Comparison of ENCODE assay signal across 9 mouse cellular contexts in genomic region chr8:20378786-20379649, GRCm38 (mm10). TPM values are rescaled to one million over a fixed set of nuclear protein-coding genes. Genes with fewer than 3 reads are reported as not detected.
A peak's percentile ranks its signal among the peaks of the same experiment; 100 is the strongest.
DNase-seq lines count a peak whose midpoint lies in the region; ATAC-seq lines count a peak whose summit lies in the region.
"Not testable (repeated sequence)": the region's sequence is repeated elsewhere in the genome, so short reads cannot be mapped to it uniquely, and the experiment has no call there.
"Had no signal": no experiment of that assay in that cellular context is flagged by ENCODE, and none has a peak within 500 bp of the region (broad histone marks: within the 10 kb centered on the region; RNA-seq: fewer than 3 reads in every experiment).

No protein-coding gene starts in this region.

- H3K4me1 ChIP-seq in forebrain, embryonic 15.5 days; heart, embryonic 15.5 days (replicated peaks); limb, embryonic 12.5 days (replicated peaks): not testable (repeated sequence)

- not testable (repeated sequence) for H3K36me3 ChIP-seq in forebrain, embryonic 15.5 days; heart, embryonic 15.5 days; limb, embryonic 12.5 days

- not testable (repeated sequence) for H3K9me3 ChIP-seq in forebrain, embryonic 15.5 days; heart, embryonic 15.5 days (replicated peaks); limb, embryonic 12.5 days

- ATAC-seq in cerebellum, adult (ENCODE audit: insufficient number of reproducible peaks, low FRiP score, low TSS enrichment) = peak; percentile 82
- ATAC-seq in forebrain, embryonic 15.5 days (replicated peaks) = peak; percentile 78
- peak; percentile 73 for ATAC-seq in heart, embryonic 15.5 days (replicated peaks; ENCODE audit: insufficient number of reproducible peaks, insufficient read depth, low FRiP score, low read depth)
- ATAC-seq in limb, embryonic 12.5 days (ENCODE audit: insufficient number of reproducible peaks, insufficient read depth, low FRiP score, low TSS enrichment, low read depth) = peak; percentile 87
- ATAC-seq in megakaryocyte, adult 5-6 weeks (ENCODE audit: poor library complexity, severe bottlenecking) = peak; percentile 62

- peak; percentile 35 for DNase-seq in kidney, adult 18-20 months
- peak; percentile 11 for DNase-seq in right cerebral cortex, postnatal 4 days
- peak; percentile 44 for DNase-seq in urinary bladder, postnatal 25 days (ENCODE audit: low spot score)

- not testable (repeated sequence) for H3K4me2 ChIP-seq in forebrain, embryonic 15.5 days (replicated peaks); heart, embryonic 15.5 days; limb, embryonic 12.5 days

- H3K27me3 ChIP-seq in forebrain, embryonic 15.5 days; heart, embryonic 15.5 days; limb, embryonic 12.5 days: not testable (repeated sequence)

- not testable (repeated sequence) for H3K9ac ChIP-seq in forebrain, embryonic 15.5 days (replicated peaks); heart, embryonic 15.5 days; limb, embryonic 12.5 days (replicated peaks)

- not testable (repeated sequence) for H3K27ac ChIP-seq in forebrain, embryonic 15.5 days (replicated peaks); heart, embryonic 15.5 days; limb, embryonic 12.5 days

- WGBS in forebrain, embryonic 15.5 days = 84% methylated on average over 4 of the region's 8 CpGs
- WGBS in heart, embryonic 15.5 days = 72% methylated on average over 4 of the region's 8 CpGs
- 75% methylated on average over 4 of the region's 8 CpGs for WGBS in limb, embryonic 12.5 days

- H3K4me3 ChIP-seq in forebrain, embryonic 15.5 days; heart, embryonic 15.5 days; limb, embryonic 12.5 days (replicated peaks): not testable (repeated sequence)

RNA-seq across cellular contexts. Expression of gene Gm15319, which starts 16.0 kb away (rescaled TPM):
- polyA plus RNA-seq in forebrain, embryonic 15.5 days (2015; fragmentation: Nextera tagmentation; extraction: Ambion mirVana) = 0.11 TPM in 1 of 2 replicates, not detected in the other
- not detected in 2 replicates for polyA plus RNA-seq in heart, embryonic 15.5 days (2015; fragmentation: Nextera tagmentation; extraction: Ambion mirVana)
- polyA plus RNA-seq in limb, embryonic 12.5 days (2016; fragmentation: Nextera tagmentation; extraction: Ambion mirVana) = not detected in 2 replicates
- not detected in 2 replicates for total RNA-seq in megakaryocyte, adult 5-6 weeks (2015)
- total RNA-seq in megakaryocyte, adult 5-6 weeks (2017) = not detected in 2 replicates
- polyA plus RNA-seq: myocyte had no signal
